Mouse (Mus musculus) kidney, postnatal 10 days (tissue): ENCODE data around the gene Gm16223.

Experiments used
- DNase-seq: peaks from one replicate; pipeline ENCODE4 v3.0.0; 2021; ENCODE audit warnings: mixed read lengths

Gm16223 gene

GRCm38 (mm10) chr5:42228631-42229030, 160.9 kb downstream of the Gm16223 start:
- no peak for DNase-seq

GRCm38 (mm10) chr5:42239291-42239690, 171.5 kb downstream of the Gm16223 start:
- no peak for DNase-seq

GRCm38 (mm10) chr5:42239806-42240205, 172.0 kb downstream of the Gm16223 start:
- no peak for DNase-seq

DNA sequence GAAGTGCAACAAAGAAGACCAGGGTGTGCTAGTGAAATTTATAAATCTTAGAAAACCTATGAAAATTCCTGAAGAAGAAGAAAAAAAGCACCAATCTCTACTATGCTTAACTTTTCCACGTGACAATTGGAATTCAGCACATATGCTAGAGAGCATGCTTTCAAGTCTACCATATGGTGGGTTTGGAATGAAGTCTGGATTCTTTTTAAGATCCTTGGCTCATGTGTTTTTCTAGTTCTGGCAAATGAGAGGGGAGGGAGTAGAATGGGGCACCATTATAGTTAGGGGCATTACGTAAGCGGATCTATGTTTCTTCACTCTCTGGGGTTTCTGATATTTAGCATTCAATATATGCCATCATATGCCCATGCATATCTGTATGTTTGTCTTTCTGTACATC, 182.6 kb downstream of the Gm16223 start:
- no peak for DNase-seq
